Mouse (Mus musculus): ENCODE data around the gene Cdk17. TPM values are rescaled to one million over a fixed set of nuclear protein-coding genes. Genes with fewer than 3 reads are reported as not detected.

Gene Cdk17
- polyA plus RNA-seq, 1 experiment from 2014 or later = 49.7 TPM

DNA sequence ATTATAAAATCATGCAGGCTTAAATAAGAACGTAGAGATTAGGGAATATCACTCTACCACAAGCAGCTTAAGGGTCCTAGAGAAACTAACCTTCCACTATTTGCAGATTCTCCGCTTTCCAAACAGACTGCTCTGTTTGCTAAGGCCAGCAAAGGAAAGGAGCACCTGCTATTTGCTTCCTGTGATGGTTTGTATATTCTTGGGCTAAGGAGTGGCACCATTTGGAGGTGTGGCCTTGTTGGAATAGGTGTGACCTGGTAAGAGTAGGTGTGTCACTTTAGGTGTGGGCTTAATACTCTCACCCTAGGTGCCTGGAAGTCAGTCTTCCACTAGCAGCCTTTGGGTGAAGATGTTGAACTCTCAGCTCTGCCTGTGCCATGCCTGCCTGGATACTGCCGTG lies 34.6 kb upstream of the Cdk17 start:
- H3K9ac ChIP-seq = no peak overlapping the region
- no peak for ATAC-seq (ENCODE audit: low FRiP score)
- no peaks in the 10 kb centered on the region for H3K9me3 ChIP-seq (replicated peaks)
- no peaks in the 10 kb centered on the region for H3K4me1 ChIP-seq
- no peaks in the 10 kb centered on the region for H3K36me3 ChIP-seq
- no peak overlapping the region for H3K27ac ChIP-seq
- H3K4me2 ChIP-seq (replicated peaks) = no peak overlapping the region
- WGBS = 90% methylated on average over 3 of the region's 3 CpGs
- no peaks in the 10 kb centered on the region for H3K27me3 ChIP-seq
- no peak overlapping the region for H3K4me3 ChIP-seq

GRCm38 (mm10) chr10:93128566-93128965 lies 32.1 kb upstream of the Cdk17 start:
- H3K4me3 ChIP-seq = no peak overlapping the region
- no peaks in the 10 kb centered on the region for H3K9me3 ChIP-seq (replicated peaks)
- H3K9ac ChIP-seq = no peak overlapping the region
- H3K27ac ChIP-seq = no peak overlapping the region
- ATAC-seq (ENCODE audit: low FRiP score) = no peak
- 77% methylated on average over 2 of the region's 2 CpGs for WGBS
- no peak overlapping the region for H3K4me2 ChIP-seq (replicated peaks)
- H3K27me3 ChIP-seq = no peaks in the 10 kb centered on the region
- H3K4me1 ChIP-seq = no peaks in the 10 kb centered on the region
- no peaks in the 10 kb centered on the region for H3K36me3 ChIP-seq

DNA sequence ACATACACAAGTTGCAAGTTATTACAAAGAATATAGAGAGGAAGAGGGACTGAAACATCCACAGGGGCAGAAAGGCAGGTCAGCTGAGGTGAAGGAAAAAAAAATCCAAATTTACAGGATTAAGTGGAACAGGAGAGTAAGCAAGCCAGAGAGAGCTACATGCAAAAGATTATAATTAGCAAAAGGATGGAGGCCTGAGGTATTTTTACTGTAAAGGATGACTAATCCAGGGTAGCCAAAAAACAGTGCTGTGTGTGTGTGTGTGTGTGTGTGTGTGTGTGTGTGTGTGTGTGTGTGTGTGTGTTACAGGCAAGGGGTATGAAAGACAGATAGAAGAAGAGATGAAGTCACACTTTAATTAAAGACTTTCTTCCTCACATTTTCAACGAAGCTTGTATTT lies 31.3 kb upstream of the Cdk17 start:
- Histone ChIP-seq H3K4me2 (replicated peaks) (no peak overlapping the region), H3K4me1 (no peaks in the 10 kb centered on the region), H3K9ac (no peak overlapping the region), H3K4me3 (no peak overlapping the region), H3K9me3 (replicated peaks) (no peaks in the 10 kb centered on the region), H3K27me3 (no peaks in the 10 kb centered on the region), H3K36me3 (no peaks in the 10 kb centered on the region), H3K27ac (no peak overlapping the region)
- 58% methylated on average over 1 of the region's 1 CpGs for WGBS
- ATAC-seq (ENCODE audit: low FRiP score) = no peak

GRCm38 (mm10) chr10:93129904-93130455 lies 30.7 kb upstream of the Cdk17 start:
- H3K27ac ChIP-seq = no peak overlapping the region
- ATAC-seq (ENCODE audit: low FRiP score) = no peak
- H3K4me2 ChIP-seq (replicated peaks) = no peak overlapping the region
- no peaks in the 10 kb centered on the region for H3K27me3 ChIP-seq
- no peaks in the 10 kb centered on the region for H3K4me1 ChIP-seq
- 65% methylated on average over 9 of the region's 9 CpGs for WGBS
- H3K36me3 ChIP-seq = no peaks in the 10 kb centered on the region
- no peaks in the 10 kb centered on the region for H3K9me3 ChIP-seq (replicated peaks)
- H3K9ac ChIP-seq = no peak overlapping the region
- no peak overlapping the region for H3K4me3 ChIP-seq

GRCm38 (mm10) chr10:93130456-93130940 lies 30.2 kb upstream of the Cdk17 start:
- ATAC-seq (ENCODE audit: low FRiP score) = no peak

DNA sequence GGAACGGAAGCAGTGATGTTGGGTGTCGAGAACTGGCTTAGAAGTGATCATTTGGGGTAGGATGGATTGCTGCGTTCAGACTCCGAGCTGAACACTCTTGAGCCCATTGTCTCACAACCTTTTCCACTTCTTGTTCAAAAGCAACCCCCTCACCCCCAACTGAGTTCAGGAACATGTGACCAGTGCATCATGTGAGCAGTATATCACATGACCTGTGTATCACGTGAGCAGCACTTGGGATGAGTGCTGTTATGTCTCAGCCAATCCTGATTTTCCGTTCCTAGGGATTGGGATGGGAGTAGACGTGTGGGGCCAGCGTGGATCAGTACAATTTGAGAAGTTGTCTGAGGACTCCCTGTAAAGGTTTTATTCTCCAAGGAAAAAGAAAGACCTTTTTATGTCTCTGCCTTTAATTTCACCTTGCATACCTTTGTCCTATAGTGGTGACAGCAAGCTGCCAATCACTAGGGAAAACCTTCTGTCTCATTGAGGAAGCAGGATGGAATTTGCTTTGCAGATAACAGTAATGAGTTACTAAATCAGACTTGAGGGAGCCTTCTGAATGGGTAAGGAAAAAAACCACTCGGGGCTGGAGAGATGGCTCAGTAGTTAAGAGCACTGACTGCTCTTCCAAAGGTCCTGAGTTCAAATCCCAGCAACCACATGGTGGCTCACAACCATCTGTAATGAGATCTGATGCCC lies 28.7 kb upstream of the Cdk17 start:
- no peaks in the 10 kb centered on the region for H3K4me1 ChIP-seq
- no peak for ATAC-seq (ENCODE audit: low FRiP score)
- no peaks in the 10 kb centered on the region for H3K9me3 ChIP-seq (replicated peaks)
- 89% methylated on average over 9 of the region's 9 CpGs for WGBS
- H3K4me2 ChIP-seq (replicated peaks) = no peak overlapping the region
- no peak overlapping the region for H3K4me3 ChIP-seq
- no peaks in the 10 kb centered on the region for H3K36me3 ChIP-seq
- no peak overlapping the region for H3K9ac ChIP-seq
- H3K27ac ChIP-seq = no peak overlapping the region
- no peaks in the 10 kb centered on the region for H3K27me3 ChIP-seq

More at GRCm38 (mm10) chr10:93130456-93130940, 30.2 kb upstream of the Cdk17 start:
- Histone ChIP-seq H3K4me2 (replicated peaks) (no peak overlapping the region), H3K27ac (no peak overlapping the region), H3K9me3 (replicated peaks) (no peaks in the 10 kb centered on the region), H3K9ac (no peak overlapping the region), H3K36me3 (no peaks in the 10 kb centered on the region), H3K27me3 (no peaks in the 10 kb centered on the region), H3K4me3 (no peak overlapping the region), H3K4me1 (no peaks in the 10 kb centered on the region)
- 64% methylated on average over 10 of the region's 10 CpGs for WGBS

DNA sequence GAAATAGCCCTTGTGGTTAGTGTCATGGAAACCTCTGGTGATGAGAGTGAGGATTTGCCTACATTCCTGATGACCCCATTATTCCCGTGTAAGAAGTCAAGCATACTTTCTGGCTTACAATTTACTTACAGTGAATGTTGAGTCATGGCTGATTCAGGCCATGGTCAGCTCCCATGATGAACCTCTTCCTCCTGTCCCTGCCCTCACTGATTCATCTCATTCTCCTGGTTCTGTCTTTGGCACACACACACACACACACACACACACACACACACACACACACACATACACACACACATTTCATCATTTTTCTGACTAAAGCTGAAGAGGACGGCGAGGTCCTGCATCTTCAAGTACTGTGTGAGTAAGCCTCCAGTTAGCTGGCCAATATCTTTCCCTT lies 21.9 kb upstream of the Cdk17 start:
- WGBS = 97% methylated on average over 3 of the region's 3 CpGs
- no peak for ATAC-seq (ENCODE audit: low FRiP score)
- no peak overlapping the region for H3K9ac ChIP-seq
- H3K36me3 ChIP-seq = no peaks in the 10 kb centered on the region
- no peak overlapping the region for H3K27ac ChIP-seq
- no peaks in the 10 kb centered on the region for H3K27me3 ChIP-seq
- no peak overlapping the region for H3K4me2 ChIP-seq (replicated peaks)
- H3K4me1 ChIP-seq = no peaks in the 10 kb centered on the region; the same call in 1 of the 2 replicates
- no peaks in the 10 kb centered on the region for H3K9me3 ChIP-seq (replicated peaks)
- no peak overlapping the region for H3K4me3 ChIP-seq

DNA sequence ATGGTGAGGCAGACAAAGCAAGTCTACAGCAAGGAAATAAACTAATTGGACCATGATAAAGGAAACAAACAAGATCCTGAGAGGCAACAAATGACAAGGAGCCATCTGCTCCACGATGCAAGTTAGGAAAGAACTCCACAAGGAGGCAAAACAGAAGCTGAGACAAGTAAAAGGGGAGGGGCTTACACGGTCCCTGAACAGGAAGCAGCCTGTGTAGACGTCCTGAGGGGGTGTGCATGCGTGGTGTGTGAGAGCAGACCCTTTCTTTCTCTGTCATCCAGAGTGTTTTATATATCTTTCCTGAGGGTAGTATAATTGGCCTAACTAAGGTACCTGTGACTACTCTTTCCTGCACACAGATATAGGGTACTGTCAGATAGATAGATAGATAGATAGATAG lies 19.9 kb upstream of the Cdk17 start:
- H3K4me3 ChIP-seq = no peak overlapping the region
- WGBS = 66% methylated on average over 4 of the region's 4 CpGs
- no peak for ATAC-seq (ENCODE audit: low FRiP score)

GRCm38 (mm10) chr10:93142600-93143284 lies 17.9 kb upstream of the Cdk17 start:
- H3K4me3 ChIP-seq = no peak overlapping the region
- no peak overlapping the region for H3K27ac ChIP-seq
- H3K36me3 ChIP-seq = no peaks in the 10 kb centered on the region
- no peak for ATAC-seq (ENCODE audit: low FRiP score)
- no peak overlapping the region for H3K9ac ChIP-seq
- WGBS = 63% methylated on average over 8 of the region's 8 CpGs
- no peak overlapping the region for H3K4me2 ChIP-seq (replicated peaks)
- H3K27me3 ChIP-seq = no peaks in the 10 kb centered on the region
- no peaks in the 10 kb centered on the region; the same call in 1 of the 2 replicates for H3K4me1 ChIP-seq
- no peaks in the 10 kb centered on the region for H3K9me3 ChIP-seq (replicated peaks)

More for the DNA sequence above, 19.9 kb upstream of the Cdk17 start:
- no peaks in the 10 kb centered on the region for H3K36me3 ChIP-seq
- H3K9ac ChIP-seq = no peak overlapping the region
- no peaks in the 10 kb centered on the region for H3K27me3 ChIP-seq
- H3K4me1 ChIP-seq = no peaks in the 10 kb centered on the region; the same call in 1 of the 2 replicates
- no peaks in the 10 kb centered on the region for H3K9me3 ChIP-seq (replicated peaks)
- no peak overlapping the region for H3K4me2 ChIP-seq (replicated peaks)
- no peak overlapping the region for H3K27ac ChIP-seq

DNA sequence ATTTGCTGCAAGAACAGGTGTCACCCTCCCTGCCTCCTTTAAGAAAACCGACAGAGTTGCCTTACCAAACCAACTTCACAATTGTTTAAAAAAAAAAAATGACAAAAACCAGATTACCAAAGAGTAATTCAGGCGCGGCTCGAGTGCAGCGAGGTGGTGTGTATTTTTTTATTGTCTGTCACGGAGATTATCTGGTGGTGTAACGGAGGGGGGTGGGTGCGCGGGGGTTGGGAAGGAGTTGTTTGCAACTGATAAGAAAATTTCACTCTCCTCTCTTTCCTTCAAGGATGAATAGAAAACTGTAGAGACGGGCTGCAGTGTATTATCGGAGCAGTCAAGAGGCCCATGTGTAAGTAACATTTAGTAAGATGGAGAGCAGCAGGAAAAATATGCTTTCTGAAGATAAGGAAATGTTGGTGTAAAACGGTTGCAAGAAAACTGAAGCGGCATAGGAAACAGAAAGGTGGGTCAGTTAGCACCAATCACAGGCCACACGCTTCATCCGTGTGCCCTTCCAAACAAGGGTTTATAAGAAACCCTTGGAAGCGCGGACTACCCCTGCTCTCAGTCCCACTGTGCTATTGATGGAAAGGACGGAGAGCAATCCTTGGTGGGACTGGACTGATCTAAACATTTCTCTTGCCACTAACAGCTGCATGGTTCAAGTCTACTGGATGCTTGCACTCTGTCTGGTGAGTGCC lies 17.2 kb upstream of the Cdk17 start:
- Histone ChIP-seq H3K4me1 (no peaks in the 10 kb centered on the region; the same call in 1 of the 2 replicates), H3K27ac (no peak overlapping the region), H3K27me3 (no peaks in the 10 kb centered on the region), H3K4me2 (replicated peaks) (no peak overlapping the region), H3K36me3 (no peaks in the 10 kb centered on the region), H3K9me3 (replicated peaks) (no peaks in the 10 kb centered on the region), H3K9ac (no peak overlapping the region), H3K4me3 (no peak overlapping the region)
- no peak for ATAC-seq (ENCODE audit: low FRiP score)
- 54% methylated on average over 18 of the region's 18 CpGs for WGBS

DNA sequence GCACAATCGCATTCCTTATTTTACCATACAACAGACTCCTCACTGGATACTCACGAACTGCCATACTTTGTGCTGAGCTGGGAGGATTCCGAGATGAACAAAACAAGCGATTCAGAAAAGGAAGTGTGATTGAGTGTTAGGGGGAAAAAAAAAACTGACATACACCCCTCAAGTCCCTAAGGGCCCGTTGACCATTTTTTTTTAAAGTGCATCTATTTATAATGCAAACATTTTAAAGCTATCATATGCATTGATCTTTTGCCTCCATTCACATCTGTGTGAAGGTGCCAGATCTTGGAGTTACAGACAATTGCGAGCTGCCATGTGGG lies 16.7 kb upstream of the Cdk17 start:
- no peak for ATAC-seq (ENCODE audit: low FRiP score)
- no peak overlapping the region for H3K4me2 ChIP-seq (replicated peaks)
- H3K27me3 ChIP-seq = no peaks in the 10 kb centered on the region
- no peaks in the 10 kb centered on the region for H3K36me3 ChIP-seq
- H3K27ac ChIP-seq = no peak overlapping the region
- 82% methylated on average over 6 of the region's 6 CpGs for WGBS
- H3K4me1 ChIP-seq = no peaks in the 10 kb centered on the region; the same call in 1 of the 2 replicates
- H3K4me3 ChIP-seq = no peak overlapping the region
- H3K9ac ChIP-seq = no peak overlapping the region
- no peaks in the 10 kb centered on the region for H3K9me3 ChIP-seq (replicated peaks)

DNA sequence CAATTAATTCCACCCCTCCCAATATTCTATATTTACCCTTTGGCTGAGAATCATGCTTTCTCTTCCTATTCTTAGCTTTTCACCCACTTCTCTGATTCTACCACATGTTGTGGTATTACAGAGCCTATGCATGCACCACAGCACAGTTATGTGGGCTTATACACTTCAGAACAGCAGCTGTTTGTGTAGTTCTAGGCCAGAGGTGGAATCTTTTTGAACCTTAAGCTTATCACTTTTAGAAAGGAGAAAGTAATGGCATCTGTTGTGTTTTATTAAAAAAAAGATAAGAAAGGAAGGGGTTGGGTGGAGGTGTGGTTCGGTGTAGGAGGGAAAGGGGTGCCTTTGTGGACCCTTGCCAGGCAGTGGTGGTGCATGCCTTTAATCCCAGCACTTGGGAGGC lies 16.1 kb upstream of the Cdk17 start:
- no peaks in the 10 kb centered on the region for H3K9me3 ChIP-seq (replicated peaks)
- no peaks in the 10 kb centered on the region for H3K36me3 ChIP-seq
- no peak overlapping the region for H3K9ac ChIP-seq
- no peak overlapping the region for H3K27ac ChIP-seq
- WGBS = 90% methylated on average over 1 of the region's 1 CpGs
- no peak overlapping the region for H3K4me3 ChIP-seq
- no peak for ATAC-seq (ENCODE audit: low FRiP score)
- H3K4me2 ChIP-seq (replicated peaks) = no peak overlapping the region
- H3K27me3 ChIP-seq = no peaks in the 10 kb centered on the region
- H3K4me1 ChIP-seq = no peaks in the 10 kb centered on the region; the same call in 1 of the 2 replicates
